Mouse (Mus musculus) lung, adult 2 months (tissue): ENCODE results near the gene Dnajc25. TPM values are rescaled to one million over a fixed set of nuclear protein-coding genes. Genes with fewer than 3 reads are reported as not detected.

Experiments
- DNase-seq: peaks from one replicate; pipeline ENCODE4 v3.0.0; 2022
- H3K4me1 ChIP-seq: fragments of 200-500 bp; 2 replicates; pipeline ENCODE4 v1.6.1; 2011; ENCODE audit warnings: low read length; ENCODE audit not compliant: control insufficient read depth, insufficient read depth
- H3K4me3 ChIP-seq: fragments of 200-500 bp; replicated peaks from 2 replicates; pipeline ENCODE3; 2011; ENCODE audit warnings: low read depth, mild to moderate bottlenecking, control low read depth, low read length; ENCODE audit errors: extremely low read depth
- CTCF ChIP-seq: fragments of 200-500 bp; IDR thresholded peaks from 2 replicates; pipeline ENCODE4 v1.5.1; 2011; ENCODE audit warnings: mild to moderate bottlenecking, low read length, control low read depth; ENCODE audit not compliant: insufficient read depth
- POLR2A ChIP-seq: fragments of 200-500 bp; IDR thresholded peaks from 2 replicates; pipeline ENCODE4 v1.6.1; 2011; ENCODE audit warnings: low read depth, mild to moderate bottlenecking, control low read depth, low read length, borderline replicate concordance; ENCODE audit errors: extremely low read depth
- WGBS: fragments of 180-500 bp; shearing (Covaris S2); methylation state at CpG from one replicate; pipeline ENCODE4 v1.1.7; 2018; 5-methylcytosine and 5-hydroxymethylcytosine counted together
- polyA plus RNA-seq: library from polyadenylated mRNA; depleted of rRNA; stranded (reverse); fragments of >200 nt; gene quantifications from 2 replicates; pipeline ENCODE4 v1.2.3, GENCODE M21; 2012; rRNA removed

The Dnajc25 gene
- polyA plus RNA-seq = 3.6 and 4.7 TPM in 2 replicates

- Histone ChIP-seq H3K4me3 (no peak within 1 kb of the TSS), H3K4me1 (no peaks in the 10 kb centered on the region)
- WGBS = 68% methylated on average over 4 of the region's 4 CpGs
- DNase-seq = no peak
- no peak for TF ChIP-seq CTCF
Measured at GRCm38 (mm10) chr4:58994762-58995161, at the start of gene Dnajc25. Gene Dnajc25 (plus strand): TSS chr4:58995062.

DNA sequence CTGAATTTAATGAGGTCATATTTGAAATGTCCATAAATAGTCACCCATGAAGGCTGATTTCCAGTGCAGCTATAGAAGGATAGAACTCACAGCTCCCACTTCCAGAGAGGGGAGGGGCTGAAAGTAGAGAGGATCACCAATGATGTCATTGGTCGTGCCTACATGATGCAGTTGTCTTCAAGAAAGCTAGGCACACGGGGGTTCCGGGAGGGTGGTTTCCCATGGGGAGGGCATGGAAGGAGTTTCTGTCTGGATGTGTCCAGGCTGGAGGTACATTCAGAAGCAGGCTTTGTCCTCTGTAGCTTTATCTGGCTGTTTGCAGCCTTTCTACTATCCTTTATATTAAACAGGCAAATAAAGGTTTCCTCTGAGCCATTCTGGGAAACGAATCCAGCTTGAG, 46.5 kb upstream of the Dnajc25 start:
- Histone ChIP-seq H3K4me3 (no peak overlapping the region), H3K4me1 (peaks cover 5% of the 10 kb centered on the region; the same call in 1 of the 2 replicates)
- DNase-seq = no peak
- no peak for TF ChIP-seq POLR2A
- no peak for TF ChIP-seq CTCF
- 72% methylated on average over 4 of the region's 4 CpGs for WGBS

GRCm38 (mm10) chr4:58952630-58953029, 42.2 kb upstream of the Dnajc25 start:
- Histone ChIP-seq H3K4me1 (no peaks in the 10 kb centered on the region), H3K4me3 (no peak overlapping the region)
- no peak for TF ChIP-seq CTCF
- TF ChIP-seq POLR2A = no peak
- DNase-seq = no peak
- 92% methylated on average over 11 of the region's 11 CpGs for WGBS

- no peaks in the 10 kb centered on the region for H3K4me1 ChIP-seq
- TF ChIP-seq CTCF (no peak), POLR2A (no peak)
- no peak for DNase-seq
- no peak overlapping the region for H3K4me3 ChIP-seq
- 85% methylated on average over 15 of the region's 15 CpGs for WGBS
Measured at GRCm38 (mm10) chr4:58961719-58962118, 33.1 kb upstream of the Dnajc25 start.

- no peak overlapping the region for H3K4me3 ChIP-seq
- no peaks in the 10 kb centered on the region for H3K4me1 ChIP-seq
- 93% methylated on average over 4 of the region's 4 CpGs for WGBS
- no peak for DNase-seq
- TF ChIP-seq POLR2A (no peak), CTCF (no peak)
Measured at GRCm38 (mm10) chr4:58963271-58963670, 31.6 kb upstream of the Dnajc25 start.

DNA sequence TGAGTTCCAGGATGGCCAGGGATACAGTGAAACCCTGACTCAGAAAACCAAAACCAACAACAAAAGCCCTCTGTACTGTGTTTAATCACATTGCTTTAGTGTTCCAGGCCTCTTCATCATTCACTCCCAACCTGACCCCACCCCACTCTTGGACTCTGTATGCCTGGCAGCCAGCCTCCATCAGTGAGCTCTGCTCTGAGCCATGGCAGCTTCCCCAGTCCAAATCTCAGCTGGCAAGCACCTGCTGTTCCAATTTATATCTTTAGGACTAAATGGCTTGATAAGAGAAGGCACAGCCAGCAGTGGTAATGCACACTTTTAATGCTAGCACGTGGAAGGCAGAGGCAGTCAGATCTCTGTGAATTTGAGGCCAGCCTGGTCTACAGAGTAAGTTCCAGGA, 29.7 kb upstream of the Dnajc25 start:
- 79% methylated on average over 1 of the region's 1 CpGs for WGBS
- Histone ChIP-seq H3K4me1 (no peaks in the 10 kb centered on the region), H3K4me3 (no peak overlapping the region)
- TF ChIP-seq POLR2A = no peak
- no peak for TF ChIP-seq CTCF
- DNase-seq = no peak

- 86% methylated on average over 4 of the region's 4 CpGs for WGBS
- TF ChIP-seq POLR2A (no peak), CTCF (no peak)
- H3K4me3 ChIP-seq = no peak overlapping the region
- H3K4me1 ChIP-seq = no peaks in the 10 kb centered on the region
- no peak for DNase-seq
Measured at GRCm38 (mm10) chr4:58970678-58971077, 24.2 kb upstream of the Dnajc25 start.

DNA sequence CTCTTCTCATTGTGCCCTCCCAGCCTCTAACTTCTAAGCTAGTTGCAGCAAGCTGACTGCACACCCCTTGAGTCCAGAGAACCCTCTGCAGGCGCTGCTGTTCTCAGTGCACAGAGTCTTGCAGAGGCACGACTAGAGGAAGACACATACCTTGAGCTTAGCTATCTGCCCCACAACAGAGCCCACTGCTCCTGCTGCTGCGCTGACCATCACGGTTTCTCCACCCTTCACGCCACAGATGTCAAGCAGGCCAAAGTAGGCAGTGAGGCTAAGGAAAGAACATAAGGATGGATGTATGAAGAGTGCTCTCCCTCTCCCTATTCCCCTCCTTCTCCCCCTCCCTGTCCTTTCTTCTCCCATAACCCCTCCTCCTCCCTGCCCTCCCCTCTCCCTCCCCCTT, 19.2 kb upstream of the Dnajc25 start:
- TF ChIP-seq CTCF (no peak), POLR2A (no peak)
- no peak for DNase-seq
- Histone ChIP-seq H3K4me3 (no peak overlapping the region), H3K4me1 (no peaks in the 10 kb centered on the region)
- WGBS = 91% methylated on average over 5 of the region's 5 CpGs

DNA sequence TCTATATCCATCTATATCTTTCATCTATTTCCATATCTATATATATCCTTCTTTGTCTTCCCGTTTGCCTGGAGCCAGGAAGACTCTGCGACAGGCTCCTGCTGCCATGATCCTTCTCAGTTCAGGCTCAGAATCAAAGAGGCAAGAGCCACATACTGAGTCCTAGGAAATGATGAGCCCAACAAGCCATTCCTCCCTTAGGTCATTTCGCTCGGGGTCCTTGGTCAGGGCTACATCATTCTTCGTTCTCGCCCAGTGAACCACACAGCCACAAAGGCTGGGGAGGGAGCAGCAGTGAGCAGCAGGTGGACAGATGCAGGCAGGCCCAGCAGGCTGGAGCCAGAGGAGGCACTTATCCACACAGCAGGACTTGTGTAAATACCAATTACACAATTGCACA, 13.4 kb upstream of the Dnajc25 start:
- no peak for DNase-seq
- Histone ChIP-seq H3K4me1 (no peaks in the 10 kb centered on the region), H3K4me3 (no peak overlapping the region)
- 83% methylated on average over 6 of the region's 6 CpGs for WGBS
- TF ChIP-seq POLR2A (no peak), CTCF (no peak)

DNA sequence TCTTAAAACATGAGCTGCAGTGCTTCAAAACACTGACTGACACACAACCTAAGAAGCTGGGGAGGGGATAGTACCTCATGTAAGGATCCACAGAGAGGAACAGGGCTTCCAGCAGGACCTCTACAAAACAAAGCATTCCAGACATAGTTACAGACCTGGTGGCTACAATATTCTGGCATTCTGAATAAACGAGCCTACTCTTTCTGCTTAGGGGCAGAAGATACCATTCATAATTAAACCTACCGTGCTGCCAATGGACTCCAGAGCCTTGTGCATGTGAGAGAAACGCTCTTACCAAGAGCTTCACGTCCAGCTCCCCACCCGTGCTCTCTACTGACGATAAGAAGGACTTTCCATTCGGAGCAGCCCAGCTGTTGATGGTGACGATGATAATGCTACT, 12.1 kb upstream of the Dnajc25 start:
- TF ChIP-seq CTCF = no peak
- TF ChIP-seq POLR2A = no peak
- Histone ChIP-seq H3K4me3 (no peak overlapping the region), H3K4me1 (no peaks in the 10 kb centered on the region)
- DNase-seq = no peak
- 90% methylated on average over 8 of the region's 8 CpGs for WGBS
